Comparison of ENCODE assay signal across 30 mouse cellular contexts in the genomic region with DNA sequence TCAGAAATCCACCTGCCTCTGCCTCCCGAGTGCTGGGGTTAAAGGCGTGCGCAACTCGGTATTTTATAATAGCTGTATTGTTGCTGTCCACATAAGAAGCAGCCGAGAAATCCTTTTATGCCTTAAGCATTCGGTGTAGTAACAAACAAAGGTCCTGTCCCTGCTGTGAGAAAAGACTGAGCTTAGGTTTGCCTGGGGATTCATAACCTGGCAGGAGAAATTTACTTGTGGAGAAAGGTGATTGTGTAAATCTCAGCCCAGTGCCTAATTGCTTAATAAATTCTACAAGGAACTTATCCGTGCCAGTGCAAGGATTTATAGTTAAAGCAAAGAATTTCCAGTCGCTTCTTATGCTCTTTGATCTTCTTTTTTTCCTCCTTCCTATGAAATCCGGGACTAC.
"Had no signal": no experiment of that assay in that cellular context is flagged by ENCODE, and none has a peak within 500 bp of the region (broad histone marks: within the 10 kb centered on the region; RNA-seq: fewer than 3 reads in every experiment).

No protein-coding gene starts in this region.

- DNase-seq: left cerebral cortex, postnatal 4 days; liver; liver, embryonic 13.5 days; liver, postnatal 0 days; lung, adult 18-20 months; lung, adult 2 months; lung, embryonic 14.5 days; lung, postnatal 10 days; lung, postnatal 14 days; lung, postnatal 36 days; lung, postnatal 4 days had no signal

- H3K36me3 ChIP-seq: limb, embryonic 10.5 days; limb, embryonic 12.5 days; limb, embryonic 13.5 days; limb, embryonic 15.5 days; liver, embryonic 12.5 days; liver, embryonic 13.5 days; liver, embryonic 15.5 days; lung, embryonic 15.5 days; midbrain, embryonic 10.5 days; midbrain, embryonic 12.5 days; midbrain, embryonic 13.5 days; midbrain, embryonic 15.5 days; neural tube, embryonic 12.5 days had no signal

- H3K27me3 ChIP-seq: liver, embryonic 12.5 days; liver, embryonic 13.5 days; liver, embryonic 15.5 days; lung, embryonic 15.5 days; megakaryocyte, embryonic 14.5 days; midbrain, embryonic 12.5 days; midbrain, embryonic 15.5 days; neural tube, embryonic 12.5 days had no signal

- H3K27ac ChIP-seq: limb, embryonic 10.5 days; limb, embryonic 12.5 days; limb, embryonic 13.5 days; limb, embryonic 15.5 days; liver, embryonic 12.5 days; liver, embryonic 13.5 days; liver, embryonic 14.5 days; liver, embryonic 15.5 days; lung, embryonic 15.5 days; macrophage; midbrain, embryonic 10.5 days; midbrain, embryonic 12.5 days; midbrain, embryonic 13.5 days; midbrain, embryonic 15.5 days; neural tube, embryonic 12.5 days had no signal

- ATAC-seq: liver, embryonic 12.5 days; liver, postnatal 0 days; lung, postnatal 0 days; midbrain, embryonic 13.5 days; midbrain, embryonic 15.5 days; midbrain, embryonic 16.5 days had no signal

- H3K4me1 ChIP-seq: limb, embryonic 12.5 days; limb, embryonic 13.5 days; limb, embryonic 15.5 days; liver, embryonic 12.5 days; liver, embryonic 15.5 days; lung, embryonic 15.5 days; megakaryocyte, embryonic 14.5 days had no signal

- H3K9ac ChIP-seq: limb, embryonic 12.5 days; limb, embryonic 13.5 days; limb, embryonic 15.5 days; liver, embryonic 12.5 days; liver, embryonic 13.5 days; liver, embryonic 14.5 days; liver, embryonic 15.5 days; liver, postnatal 0 days; lung, embryonic 14.5 days; lung, embryonic 15.5 days; midbrain, embryonic 12.5 days; midbrain, embryonic 13.5 days; midbrain, embryonic 15.5 days; neural tube, embryonic 12.5 days had no signal

- H3K4me2 ChIP-seq: limb, embryonic 12.5 days; limb, embryonic 13.5 days; limb, embryonic 15.5 days; liver, embryonic 11.5 days; liver, embryonic 12.5 days; liver, embryonic 13.5 days; liver, embryonic 15.5 days; lung, embryonic 14.5 days; lung, embryonic 15.5 days; midbrain, embryonic 12.5 days; midbrain, embryonic 13.5 days; midbrain, embryonic 15.5 days; neural tube, embryonic 12.5 days had no signal

- H3K9me3 ChIP-seq: limb, embryonic 10.5 days; limb, embryonic 12.5 days; limb, embryonic 13.5 days; limb, embryonic 15.5 days; liver, embryonic 12.5 days; liver, embryonic 13.5 days; liver, embryonic 15.5 days; lung, embryonic 15.5 days; megakaryocyte, embryonic 14.5 days; midbrain, embryonic 10.5 days; midbrain, embryonic 12.5 days; midbrain, embryonic 13.5 days; midbrain, embryonic 15.5 days; neural tube, embryonic 12.5 days had no signal

- H3K4me3 ChIP-seq: limb, embryonic 10.5 days; limb, embryonic 12.5 days; limb, embryonic 13.5 days; limb, embryonic 15.5 days; liver, embryonic 12.5 days; liver, embryonic 13.5 days; liver, embryonic 15.5 days; lung, embryonic 15.5 days; megakaryocyte, embryonic 14.5 days; midbrain, embryonic 10.5 days; midbrain, embryonic 12.5 days; midbrain, embryonic 13.5 days; midbrain, embryonic 15.5 days; myocyte; neural tube, embryonic 12.5 days had no signal
